Mouse (Mus musculus) retina, embryonic 14.5 days (tissue): Measurements from ENCODE around the gene Llgl1.

Experiments used
- DNase-seq: peaks from one replicate; pipeline ENCODE4 v3.0.0-alpha.2; 2015; ENCODE audit warnings: low spot score

The Llgl1 gene

GRCm38 (mm10) chr11:60726601-60727391 is 27.3 kb downstream of the Llgl1 start, which contains the start of gene Flii:
Gene Flii (minus strand): TSS chr11:60727263.
- peak; percentile 86 for DNase-seq

- no peak for DNase-seq
Measured at GRCm38 (mm10) chr11:60727392-60728140, 28.0 kb downstream of the Llgl1 start.

- peak; percentile 93 for DNase-seq
Measured at GRCm38 (mm10) chr11:60728260-60728761, 28.8 kb downstream of the Llgl1 start, which contains the start of gene Mief2. Gene Mief2 (plus strand): TSS chr11:60728398.

DNA sequence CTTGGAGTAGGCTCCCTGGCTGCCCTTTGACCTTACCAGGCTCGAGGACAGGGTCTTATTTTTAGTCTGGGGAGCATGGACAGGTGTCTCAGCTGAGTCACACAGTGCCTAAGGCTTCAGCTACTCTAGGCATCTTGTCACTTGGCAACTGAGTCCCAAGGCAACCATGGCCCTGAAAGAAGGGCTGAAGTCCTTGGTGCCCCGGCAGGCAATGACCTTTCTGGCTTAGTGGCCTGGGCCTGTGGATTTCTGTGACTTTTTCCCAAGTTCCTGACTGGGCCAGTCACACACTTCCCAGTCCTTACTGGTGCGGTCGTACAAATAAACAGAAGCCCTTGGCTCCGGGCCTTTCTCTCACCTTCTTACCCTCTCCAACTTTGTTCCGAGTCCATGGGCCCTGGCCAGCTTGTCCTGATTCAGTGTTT is 29.7 kb downstream of the Llgl1 start:
- DNase-seq: no peak

- no peak for DNase-seq
Measured at GRCm38 (mm10) chr11:60730169-60730568, 30.6 kb downstream of the Llgl1 start.

GRCm38 (mm10) chr11:60731251-60731650 is 31.7 kb downstream of the Llgl1 start:
- no peak for DNase-seq

- DNase-seq: no peak
Measured at GRCm38 (mm10) chr11:60734206-60734605, 34.7 kb downstream of the Llgl1 start.

DNA sequence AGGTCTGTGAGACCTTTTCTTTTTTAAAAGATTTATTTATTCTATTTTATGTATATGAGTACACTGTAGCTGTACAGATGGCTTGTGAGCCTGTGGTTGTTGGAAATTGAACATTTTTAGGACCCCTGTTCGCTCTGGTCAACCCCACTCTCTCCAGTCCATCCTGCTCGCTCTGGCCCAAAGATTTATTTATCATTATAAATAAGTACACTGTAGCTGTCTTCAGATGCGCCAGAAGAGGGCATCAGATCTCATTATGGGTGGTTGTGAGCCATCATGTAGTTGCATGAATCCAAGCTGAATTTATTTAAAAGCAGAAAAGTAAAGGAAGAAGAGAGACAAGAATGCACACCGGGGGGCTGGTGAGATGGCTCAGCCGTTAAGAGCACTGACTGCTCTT is 35.7 kb downstream of the Llgl1 start:
- no peak for DNase-seq

DNA sequence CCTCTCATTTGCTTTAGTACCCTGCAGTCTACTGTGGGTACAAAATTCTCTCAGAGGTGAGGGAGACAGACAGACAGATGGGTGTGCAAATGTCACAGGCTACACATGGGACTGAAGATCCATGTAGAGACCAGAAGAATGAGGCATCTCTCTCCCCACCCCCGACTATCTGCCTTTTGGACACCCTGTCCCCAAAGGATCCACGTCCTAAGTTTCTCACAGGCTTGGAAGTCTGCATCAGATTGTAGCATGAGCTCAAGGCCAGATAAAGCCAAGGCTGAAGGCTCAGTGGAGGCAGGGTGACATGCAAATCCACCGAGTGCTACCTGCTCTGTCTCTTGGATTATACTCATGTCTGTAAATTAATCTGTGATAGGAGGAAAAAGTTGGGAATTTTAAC is 37.0 kb downstream of the Llgl1 start:
- no peak for DNase-seq

DNA sequence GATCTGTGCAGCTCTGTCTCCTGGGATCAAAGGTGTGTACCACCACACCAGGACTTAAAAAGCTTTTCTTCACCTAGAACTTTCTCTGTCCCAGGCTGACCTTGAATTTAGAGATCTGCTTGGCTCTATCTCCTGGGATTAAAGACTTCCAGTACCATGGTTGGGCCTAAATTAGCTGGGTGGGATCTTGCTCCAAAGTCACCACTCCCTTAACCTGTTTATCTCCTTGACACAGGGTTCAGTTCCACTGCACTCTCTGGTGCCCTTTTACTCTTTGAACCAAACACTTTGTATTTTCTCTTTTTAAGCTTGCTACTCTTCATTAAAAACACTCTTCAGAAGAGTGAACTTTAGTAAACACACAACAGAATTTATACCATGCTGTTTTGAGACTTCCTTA is 37.9 kb downstream of the Llgl1 start:
- no peak for DNase-seq

DNA sequence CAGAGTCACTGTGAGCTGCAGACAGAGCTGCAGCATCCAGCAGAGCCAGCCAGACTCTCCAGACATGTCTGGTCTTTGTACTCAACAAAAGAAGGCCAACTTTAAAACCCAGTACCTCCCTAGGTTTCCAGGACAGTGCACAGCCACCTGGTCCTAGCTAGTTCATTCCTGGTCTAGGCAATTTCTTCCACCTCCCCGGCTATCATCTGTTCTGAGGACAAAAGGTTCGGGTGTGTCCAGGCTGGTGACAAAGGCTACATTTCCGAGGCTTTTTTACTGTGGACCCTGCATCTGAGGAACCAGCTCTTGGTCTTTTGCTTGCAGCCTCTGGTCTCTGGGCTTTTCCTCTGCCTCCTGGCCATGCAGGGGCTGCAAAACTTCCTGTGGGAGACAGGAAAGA is 40.8 kb downstream of the Llgl1 start:
- DNase-seq: no peak

DNA sequence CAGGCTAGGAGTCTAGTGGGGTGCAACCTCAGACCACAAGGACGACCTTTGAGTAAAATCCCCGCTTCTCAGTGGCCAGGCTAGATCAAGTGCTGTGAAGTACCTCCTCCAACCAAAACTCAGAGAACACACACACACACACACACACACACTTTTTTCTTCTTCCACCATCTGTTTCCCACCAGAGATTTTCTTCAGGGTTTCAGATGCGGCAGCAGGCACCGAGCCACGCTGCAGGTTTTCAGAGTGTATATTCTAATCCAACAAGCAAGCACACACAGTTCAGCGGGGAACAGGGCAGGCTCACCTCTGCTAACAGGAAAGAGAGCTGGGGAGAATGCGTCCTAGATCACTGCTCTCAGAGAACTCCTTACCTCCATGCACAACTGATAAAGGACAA is 56.0 kb downstream of the Llgl1 start:
- DNase-seq: no peak

- no peak for DNase-seq
Measured at GRCm38 (mm10) chr11:60761681-60762080, 62.2 kb downstream of the Llgl1 start.
